Mouse (Mus musculus): ENCODE results near the gene Lamtor3. TPM values are rescaled to one million over a fixed set of nuclear protein-coding genes. Genes with fewer than 3 reads are reported as not detected.
"Not testable (repeated sequence)": the region's sequence is repeated elsewhere in the genome, so short reads cannot be mapped to it uniquely, and the experiment has no call there.

Gene Lamtor3
- total RNA-seq (2021): 10 to 100 TPM; 63.4 to 66.4 TPM
- long read RNA-seq, transcript Lamtor3-201 (7 exons, 1,295 nt): major isoform, 35 of 49 reads
- long read RNA-seq, partial matches to known transcripts: 7 of 49 reads
- long read RNA-seq, other reads (novel, unspliced or antisense): 3 of 49 reads

GRCm38 (mm10) chr3:137918172-137918931 lies at the start of gene Lamtor3:
TSS of gene Lamtor3 (plus strand) at chr3:137918506.
- peak; percentile 85 to 92 for DNase-seq (ENCODE audit: low spot score in 2 of 2)

- DNase-seq (ENCODE audit: low spot score in 2 of 2): no peak
These were observed 48.9 kb upstream of the Lamtor3 start for GRCm38 (mm10) chr3:137869395-137869794.

GRCm38 (mm10) chr3:137879313-137879712 lies 39.0 kb upstream of the Lamtor3 start:
- DNase-seq (ENCODE audit: low spot score in 2 of 2): no peak

- DNase-seq (ENCODE audit: low spot score in 2 of 2): peak in 1 of 2 experiments; percentile 21
These were observed 38.1 kb upstream of the Lamtor3 start for GRCm38 (mm10) chr3:137880109-137880748.

- DNase-seq (ENCODE audit: low spot score in 2 of 2): no peak
These were observed 37.2 kb upstream of the Lamtor3 start for GRCm38 (mm10) chr3:137881093-137881492.

- no peak for DNase-seq (ENCODE audit: low spot score in 2 of 2)
These were observed 30.3 kb upstream of the Lamtor3 start for GRCm38 (mm10) chr3:137887961-137888360.

GRCm38 (mm10) chr3:137891089-137891488 lies 27.2 kb upstream of the Lamtor3 start:
- no peak for DNase-seq (ENCODE audit: low spot score in 2 of 2)

- no peak for DNase-seq (ENCODE audit: low spot score in 2 of 2)
These were observed 26.2 kb upstream of the Lamtor3 start for GRCm38 (mm10) chr3:137892118-137892517.

GRCm38 (mm10) chr3:137893789-137894188 lies 24.5 kb upstream of the Lamtor3 start:
- no peak for DNase-seq (ENCODE audit: low spot score in 2 of 2)

GRCm38 (mm10) chr3:137895196-137895595 lies 23.1 kb upstream of the Lamtor3 start:
- no peak for DNase-seq (ENCODE audit: low spot score in 2 of 2)

- peak in 1 of 2 experiments; percentile 10 for DNase-seq (ENCODE audit: low spot score in 2 of 2)
These were observed 21.9 kb upstream of the Lamtor3 start for GRCm38 (mm10) chr3:137896386-137896785.

- DNase-seq (ENCODE audit: low spot score in 2 of 2): no peak
These were observed 21.4 kb upstream of the Lamtor3 start for GRCm38 (mm10) chr3:137896867-137897266.

- no peak for DNase-seq (ENCODE audit: low spot score in 2 of 2)
These were observed 20.6 kb upstream of the Lamtor3 start for GRCm38 (mm10) chr3:137897685-137898084.

GRCm38 (mm10) chr3:137900149-137900548 lies 18.2 kb upstream of the Lamtor3 start:
- peak in 1 of 2 experiments; percentile 71 for DNase-seq (ENCODE audit: low spot score in 2 of 2)

- DNase-seq (ENCODE audit: low spot score in 2 of 2): no peak
These were observed 5.2 kb upstream of the Lamtor3 start for GRCm38 (mm10) chr3:137913093-137913492.

GRCm38 (mm10) chr3:137914567-137914966 lies 3.7 kb upstream of the Lamtor3 start:
- not testable (repeated sequence) for DNase-seq (ENCODE audit: low spot score in 2 of 2)

- no peak for DNase-seq (ENCODE audit: low spot score in 2 of 2)
These were observed 573 bp upstream of the Lamtor3 start for GRCm38 (mm10) chr3:137917694-137918171.

GRCm38 (mm10) chr3:137918932-137919311 lies 616 bp downstream of the Lamtor3 start:
- DNase-seq (ENCODE audit: low spot score in 2 of 2): peak in 1 of 2 experiments; percentile 12

- no peak for DNase-seq (ENCODE audit: low spot score in 2 of 2)
These were observed 1.1 kb downstream of the Lamtor3 start for GRCm38 (mm10) chr3:137919398-137919797.

- DNase-seq (ENCODE audit: low spot score in 2 of 2): no peak
These were observed 2.3 kb downstream of the Lamtor3 start for GRCm38 (mm10) chr3:137920594-137920993.

- no peak for DNase-seq (ENCODE audit: low spot score in 2 of 2)
These were observed 8.7 kb downstream of the Lamtor3 start for GRCm38 (mm10) chr3:137927010-137927409.

GRCm38 (mm10) chr3:137929940-137930339 lies 11.6 kb downstream of the Lamtor3 start:
- no peak for DNase-seq (ENCODE audit: low spot score in 2 of 2)
